In the genomic region with DNA sequence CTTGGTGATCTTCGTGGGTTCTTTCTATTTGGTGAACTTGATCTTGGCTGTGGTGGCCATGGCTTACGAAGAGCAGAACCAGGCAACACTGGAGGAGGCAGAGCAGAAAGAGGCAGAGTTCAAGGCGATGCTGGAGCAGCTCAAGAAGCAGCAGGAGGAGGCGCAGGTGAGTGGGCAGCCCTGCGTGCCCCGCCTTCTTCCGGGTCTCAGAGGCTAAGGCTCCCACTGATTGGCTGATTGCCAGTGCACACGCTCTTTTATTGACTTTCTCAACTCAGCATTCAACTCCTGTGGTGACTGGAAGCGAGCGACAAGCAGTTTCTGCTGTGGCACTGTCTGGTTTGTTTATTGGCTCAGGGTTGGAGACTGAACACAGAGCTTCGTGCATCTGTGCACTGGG, we compare ENCODE assay signal across 9 mouse cellular contexts.
DNase-seq lines count a peak whose midpoint lies in the region; ATAC-seq and TF ChIP-seq lines count a peak whose summit lies in the region.
"Had no signal": no experiment of that assay in that cellular context is flagged by ENCODE, and none has a peak within 500 bp of the region (broad histone marks: within the 10 kb centered on the region; RNA-seq: fewer than 3 reads in every experiment).

No protein-coding gene starts in this region.

- no peaks in the 10 kb centered on the region for H3K9me3 ChIP-seq in stomach, embryonic 16.5 days (replicated peaks; ENCODE audit: control insufficient read depth, low read length)
- H3K9me3 ChIP-seq: limb, embryonic 13.5 days; midbrain, embryonic 12.5 days had no signal

- H3K4me3 ChIP-seq in lung, adult 2 months (replicated peaks; ENCODE audit: extremely low read depth, low read depth, low read length), result no peak overlapping the region
- H3K4me3 ChIP-seq in stomach, embryonic 16.5 days (replicated peaks; ENCODE audit: low read length), result no peak overlapping the region
- H3K4me3 ChIP-seq: limb, embryonic 13.5 days; midbrain, embryonic 12.5 days had no signal

- DNase-seq in lung, adult 18-20 months, result peak; percentile 17 to 54
- DNase-seq in lung, adult 2 months, result no peak
- DNase-seq in R1 (ENCODE audit: low read depth, low spot score), result peak; percentile 74
- DNase-seq in frontal cortex, postnatal 14 days (ENCODE audit: low spot score in 2 of 2), result no peak
- no peak for DNase-seq in right cerebral cortex, adult 18-20 months

- H3K4me2 ChIP-seq in stomach, embryonic 16.5 days (ENCODE audit: low read depth, low read length), result no peak overlapping the region
- H3K4me2 ChIP-seq: limb, embryonic 13.5 days; midbrain, embryonic 12.5 days had no signal

- peak; percentile 71 for ATAC-seq in inflammation-experienced regulatory T-cells, adult 6 months
- ATAC-seq in stomach, embryonic 16.5 days (ENCODE audit: insufficient read depth, low FRiP score), result peak; percentile 71; the same call in 1 of the 2 replicates

- TF ChIP-seq CTCF in lung, adult 2 months (IDR thresholded peaks at IDR 0.05; ENCODE audit: insufficient read depth, low read length), result no peak

- H3K27ac ChIP-seq in stomach, embryonic 16.5 days (ENCODE audit: low read length), result no peak overlapping the region
- H3K27ac ChIP-seq: limb, embryonic 13.5 days; midbrain, embryonic 12.5 days had no signal

- no peak overlapping the region for H3K9ac ChIP-seq in stomach, embryonic 16.5 days (ENCODE audit: low read length)
- H3K9ac ChIP-seq: limb, embryonic 13.5 days; midbrain, embryonic 12.5 days had no signal

- H3K36me3 ChIP-seq in stomach, embryonic 16.5 days (ENCODE audit: control insufficient read depth, insufficient read depth, low read length), result no peaks in the 10 kb centered on the region
- H3K36me3 ChIP-seq: limb, embryonic 13.5 days had no signal

- no peaks in the 10 kb centered on the region for H3K27me3 ChIP-seq in stomach, embryonic 16.5 days (ENCODE audit: control insufficient read depth, insufficient read depth, low read length)
- H3K27me3 ChIP-seq: limb, embryonic 13.5 days; midbrain, embryonic 12.5 days had no signal

- 37% methylated on average over 11 of the region's 11 CpGs for WGBS in lung, adult 2 months
- WGBS in stomach, embryonic 16.5 days, result 34% methylated on average over 11 of the region's 11 CpGs

- no peaks in the 10 kb centered on the region for H3K4me1 ChIP-seq in lung, adult 2 months (ENCODE audit: control insufficient read depth, insufficient read depth, low read length)
- H3K4me1 ChIP-seq in stomach, embryonic 16.5 days (ENCODE audit: control insufficient read depth, insufficient read depth, low read length), result 0 out of 2 replicates have a peak, but pooled peaks cover 2% of the 10 kb centered on the region

- no peak for TF ChIP-seq POLR2A in lung, adult 2 months (IDR thresholded peaks at IDR 0.05; ENCODE audit: borderline replicate concordance, extremely low read depth, low read depth, low read length)

Comparison
In these comparisons a context has a peak if more than half of its experiments do, and no peak if none do; other contexts are left out.
1. DNase-seq: peak in lung, adult 18-20 months (2 of 2) and R1 (single experiment); none in lung, adult 2 months (single experiment), frontal cortex, postnatal 14 days (0 of 2) and right cerebral cortex, adult 18-20 months (single experiment).